Mouse (Mus musculus): Measurements from ENCODE around the gene Suco. TPM values are rescaled to one million over a fixed set of nuclear protein-coding genes. Genes with fewer than 3 reads are reported as not detected.
A peak's percentile ranks its signal among the peaks of the same experiment; 100 is the strongest.

Gene Suco
- polyA plus RNA-seq, 1 experiment from 2014 or later = 32.6 TPM

DNA sequence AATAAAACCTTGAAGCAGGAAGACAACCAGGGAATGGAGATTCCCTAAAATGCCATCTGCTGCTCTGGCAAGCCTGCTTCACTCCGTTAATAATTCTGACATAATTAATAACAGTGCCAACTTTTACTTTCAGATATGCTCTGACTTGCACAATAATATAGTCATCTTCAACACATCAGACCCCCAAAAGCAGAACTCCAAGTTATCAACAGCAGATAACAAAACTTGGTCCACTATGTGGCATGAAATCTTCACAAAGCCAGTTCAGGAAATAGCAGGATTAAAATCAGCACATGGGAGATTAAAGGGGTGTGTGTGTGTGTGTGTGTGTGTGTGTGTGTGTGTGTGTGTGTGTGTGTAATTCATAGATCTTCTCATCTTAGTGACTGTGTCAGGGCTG, 9.3 kb upstream of the Suco start:
- Histone ChIP-seq H3K27ac (replicated peaks) (no peak overlapping the region), H3K4me3 (no peak overlapping the region), H3K4me2 (replicated peaks) (no peak overlapping the region), H3K4me1 (no peaks in the 10 kb centered on the region), H3K36me3 (no peaks in the 10 kb centered on the region), H3K9me3 (no peaks in the 10 kb centered on the region), H3K27me3 (no peaks in the 10 kb centered on the region), H3K9ac (replicated peaks) (no peak overlapping the region)
- WGBS = 69% methylated on average over 1 of the region's 1 CpGs
- ATAC-seq (replicated peaks) = no peak

DNA sequence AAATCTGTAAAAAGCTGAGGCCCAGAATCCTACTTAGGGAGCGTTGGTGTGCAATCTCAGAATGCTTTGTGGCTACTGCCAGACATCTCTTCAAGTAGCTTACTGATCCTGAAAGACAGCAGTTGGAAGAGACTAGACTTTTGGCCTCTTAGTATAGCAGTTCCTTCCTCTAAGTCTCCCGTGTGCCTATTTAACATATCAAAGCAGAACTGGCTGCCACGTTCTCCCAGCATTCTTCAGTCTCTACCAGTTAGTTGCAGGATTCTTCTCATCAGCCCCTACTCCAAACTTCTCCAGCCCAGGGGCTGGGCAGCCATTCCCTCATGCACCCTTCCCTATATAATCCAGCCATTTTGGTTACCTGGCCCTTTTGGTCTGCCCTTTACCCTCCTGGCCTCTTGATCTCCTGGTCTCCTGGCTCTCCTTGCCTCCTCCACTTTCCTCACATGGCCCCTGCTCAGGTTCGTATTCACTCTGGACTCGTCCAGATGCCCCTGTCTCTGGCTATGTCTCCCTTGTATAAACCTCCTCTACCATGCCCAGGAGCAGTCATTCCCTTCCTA, 1.2 kb upstream of the Suco start:
- no peaks in the 10 kb centered on the region for H3K27me3 ChIP-seq
- ATAC-seq (replicated peaks) = no peak
- no peaks in the 10 kb centered on the region for H3K9me3 ChIP-seq
- H3K9ac ChIP-seq (replicated peaks) = peak overlapping the region; percentile 30
- H3K4me3 ChIP-seq = peak overlapping the region; percentile 89
- peaks cover 28% of the 10 kb centered on the region for H3K4me1 ChIP-seq
- H3K36me3 ChIP-seq = no peaks in the 10 kb centered on the region
- WGBS = 17% methylated on average over 5 of the region's 5 CpGs
- peak overlapping the region; percentile 56 for H3K27ac ChIP-seq (replicated peaks)
- H3K4me2 ChIP-seq (replicated peaks) = peak overlapping the region; percentile 51

DNA sequence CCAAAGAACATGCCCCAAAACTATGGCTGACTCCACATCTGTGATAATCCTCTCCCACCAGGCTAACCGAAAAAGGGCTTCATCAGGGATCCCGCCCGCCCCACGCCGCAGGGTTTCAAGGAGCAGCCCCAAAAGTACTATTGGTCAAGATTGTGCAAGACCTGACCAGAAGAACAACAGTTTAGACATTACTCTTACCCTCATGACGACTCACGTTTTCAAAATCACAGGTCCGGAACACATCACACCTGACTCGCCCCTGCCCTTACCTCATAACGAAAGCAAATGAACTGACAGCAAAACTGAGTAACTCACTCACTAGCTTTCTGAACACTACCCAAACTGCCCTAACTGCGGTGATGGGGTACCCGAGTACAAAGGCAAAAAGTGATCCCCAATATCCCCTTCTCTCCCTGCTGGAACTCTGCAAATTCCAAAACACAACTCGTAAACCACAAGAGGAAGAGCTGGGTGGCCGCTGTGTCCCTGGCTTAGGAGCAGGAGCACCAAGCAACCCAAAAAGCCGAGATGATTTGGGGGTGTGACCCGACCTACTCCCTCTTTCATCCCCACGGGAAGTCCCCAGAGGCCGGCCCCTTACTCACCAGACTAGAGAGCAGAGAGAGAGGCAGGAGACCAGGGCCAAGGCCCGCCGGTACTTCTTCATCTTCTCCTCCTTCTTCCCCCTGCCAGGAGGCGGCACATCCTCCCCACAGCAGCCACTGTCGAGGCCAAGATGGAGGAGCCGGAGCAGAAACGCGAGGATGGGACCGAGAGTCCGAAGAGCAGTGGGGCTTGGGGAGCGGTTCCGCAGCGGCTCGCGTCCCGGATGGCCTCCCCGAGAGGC, 553 bp downstream of the Suco start:
- Histone ChIP-seq H3K27me3 (no peaks in the 10 kb centered on the region), H3K4me3 (peak overlapping the region; percentile 89), H3K9ac (replicated peaks) (peak overlapping the region; percentile 84), H3K36me3 (no peaks in the 10 kb centered on the region), H3K9me3 (no peaks in the 10 kb centered on the region), H3K4me2 (replicated peaks) (peak overlapping the region; percentile 76), H3K4me1 (peaks cover 28% of the 10 kb centered on the region), H3K27ac (replicated peaks) (peak overlapping the region; percentile 98)
- peak; percentile 63 for ATAC-seq (replicated peaks)
- 1% methylated on average over 34 of the region's 34 CpGs for WGBS

DNA sequence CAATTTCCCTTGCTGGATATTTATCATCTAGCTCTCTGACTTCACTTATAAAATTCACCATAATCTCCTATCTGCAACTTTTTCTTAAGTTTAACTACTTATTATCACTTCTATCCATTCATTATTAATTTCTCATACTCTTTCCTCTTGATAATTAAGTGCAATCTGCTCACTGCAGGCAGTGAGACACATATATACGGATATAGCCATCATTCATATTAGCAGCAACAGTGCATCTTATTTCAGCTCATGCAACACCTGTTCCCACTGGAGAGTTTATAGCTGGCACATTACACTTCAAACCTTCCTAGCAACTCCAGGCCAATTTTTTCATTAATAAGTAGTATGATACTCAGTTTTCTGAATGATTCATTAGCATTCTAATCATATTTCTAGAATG, 7.1 kb downstream of the Suco start:
- peaks cover 8% of the 10 kb centered on the region for H3K4me1 ChIP-seq
- H3K27me3 ChIP-seq = no peaks in the 10 kb centered on the region
- 70% methylated on average over 1 of the region's 1 CpGs for WGBS
- H3K4me2 ChIP-seq (replicated peaks) = no peak overlapping the region
- H3K36me3 ChIP-seq = no peaks in the 10 kb centered on the region
- no peak overlapping the region for H3K9ac ChIP-seq (replicated peaks)
- no peaks in the 10 kb centered on the region for H3K9me3 ChIP-seq
- H3K4me3 ChIP-seq = no peak overlapping the region
- ATAC-seq (replicated peaks) = no peak
- no peak overlapping the region for H3K27ac ChIP-seq (replicated peaks)

DNA sequence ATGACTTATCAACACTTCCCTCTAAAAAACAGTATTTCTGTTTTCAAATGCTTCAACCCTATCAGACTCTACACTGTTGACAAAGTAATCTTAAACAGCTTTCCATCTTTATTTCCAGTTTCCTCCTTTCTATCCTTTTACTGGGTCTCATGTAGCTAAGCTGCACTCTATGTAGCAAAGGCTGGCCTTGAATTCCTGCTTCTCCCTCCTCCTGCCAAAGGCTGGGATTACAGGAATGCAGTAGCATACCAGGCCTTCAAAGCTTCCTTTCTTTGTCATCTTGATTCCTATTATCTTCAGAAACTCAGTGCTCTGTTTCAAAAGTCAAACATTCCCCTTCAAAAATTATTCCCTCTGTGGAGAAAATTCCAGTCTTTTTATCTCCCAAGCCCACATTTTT, 8.1 kb downstream of the Suco start:
- no peaks in the 10 kb centered on the region for H3K36me3 ChIP-seq
- no peaks in the 10 kb centered on the region for H3K4me1 ChIP-seq
- no peak for ATAC-seq (replicated peaks)
- no peaks in the 10 kb centered on the region for H3K9me3 ChIP-seq
- H3K27me3 ChIP-seq = no peaks in the 10 kb centered on the region
- H3K4me2 ChIP-seq (replicated peaks) = no peak overlapping the region
- H3K9ac ChIP-seq (replicated peaks) = no peak overlapping the region
- no peak overlapping the region for H3K4me3 ChIP-seq
- H3K27ac ChIP-seq (replicated peaks) = no peak overlapping the region

DNA sequence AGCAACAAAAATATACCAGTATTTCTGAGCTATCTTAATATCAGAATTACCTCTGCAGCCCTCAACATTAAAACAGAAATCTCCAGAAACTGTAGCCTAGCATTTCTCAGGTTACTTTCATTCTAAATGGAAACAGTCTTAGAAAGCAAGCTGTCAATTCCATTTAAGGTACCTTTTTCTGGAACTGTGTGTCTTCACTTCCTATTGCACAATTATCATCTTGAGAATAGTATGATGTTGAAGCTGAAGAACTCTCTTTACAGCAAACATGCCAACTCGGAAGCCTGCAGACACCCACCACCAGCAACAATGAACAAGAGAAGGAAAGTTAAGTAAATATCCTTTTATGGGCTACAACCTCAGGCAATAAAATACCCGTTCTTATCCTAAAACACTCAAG, 12.7 kb downstream of the Suco start:
- no peak overlapping the region for H3K27ac ChIP-seq (replicated peaks)
- H3K4me2 ChIP-seq (replicated peaks) = no peak overlapping the region
- H3K36me3 ChIP-seq = no peaks in the 10 kb centered on the region
- no peak overlapping the region for H3K4me3 ChIP-seq
- no peak overlapping the region for H3K9ac ChIP-seq (replicated peaks)
- ATAC-seq (replicated peaks) = no peak
- no peaks in the 10 kb centered on the region for H3K9me3 ChIP-seq
- no peaks in the 10 kb centered on the region for H3K4me1 ChIP-seq
- H3K27me3 ChIP-seq = no peaks in the 10 kb centered on the region
- 79% methylated on average over 2 of the region's 2 CpGs for WGBS

DNA sequence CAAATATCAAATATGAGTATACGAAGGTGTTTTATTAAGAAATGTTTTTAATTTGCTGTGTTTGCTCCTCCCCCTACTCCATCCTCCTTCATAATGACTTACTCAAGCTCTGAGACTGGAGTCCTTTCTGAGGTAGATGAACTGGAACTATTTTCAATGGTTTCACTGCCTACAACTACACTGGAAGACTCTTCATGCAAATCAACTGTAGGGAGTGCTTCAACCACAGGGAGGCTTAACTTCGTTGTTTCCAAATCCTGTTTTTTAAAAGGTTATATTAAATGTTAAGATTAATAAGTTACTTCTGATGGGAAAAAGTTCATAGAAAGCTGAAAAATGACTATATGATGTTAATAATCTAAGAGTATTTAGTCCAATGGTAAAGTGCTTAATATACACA, 17.2 kb downstream of the Suco start:
- Histone ChIP-seq H3K4me2 (replicated peaks) (no peak overlapping the region), H3K36me3 (peaks cover 15% of the 10 kb centered on the region), H3K4me1 (no peaks in the 10 kb centered on the region), H3K27me3 (no peaks in the 10 kb centered on the region), H3K4me3 (no peak overlapping the region), H3K9ac (replicated peaks) (no peak overlapping the region), H3K9me3 (no peaks in the 10 kb centered on the region), H3K27ac (replicated peaks) (no peak overlapping the region)
- ATAC-seq (replicated peaks) = no peak
- WGBS = 91% methylated on average over 2 of the region's 2 CpGs

DNA sequence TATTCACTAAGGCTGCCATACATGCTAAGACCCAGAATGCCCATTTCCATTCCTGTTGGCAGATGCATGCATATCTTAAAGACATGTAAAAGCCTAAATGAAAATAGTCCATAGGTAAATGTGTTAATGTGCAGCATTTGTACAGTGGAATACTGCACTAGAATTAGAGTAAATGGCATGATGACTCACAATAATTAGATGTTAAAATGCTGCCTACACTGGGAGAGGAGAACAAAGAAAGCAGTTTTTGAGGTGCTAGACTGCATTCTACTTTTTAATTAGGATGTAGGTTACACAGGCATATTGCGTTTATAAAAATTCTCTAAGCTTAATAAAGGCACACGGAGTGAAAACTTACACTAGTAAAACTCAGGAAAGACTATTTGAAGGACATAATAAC, 49.8 kb downstream of the Suco start:
- H3K36me3 ChIP-seq = peaks cover 20% of the 10 kb centered on the region
- H3K4me1 ChIP-seq = peaks cover 3% of the 10 kb centered on the region
- H3K27ac ChIP-seq (replicated peaks) = peak overlapping the region; percentile 52
- H3K27me3 ChIP-seq = no peaks in the 10 kb centered on the region
- no peaks in the 10 kb centered on the region for H3K9me3 ChIP-seq
- no peak overlapping the region for H3K9ac ChIP-seq (replicated peaks)
- 53% methylated on average over 2 of the region's 2 CpGs for WGBS
- H3K4me2 ChIP-seq (replicated peaks) = no peak overlapping the region
- ATAC-seq (replicated peaks) = peak; percentile 71
- no peak overlapping the region for H3K4me3 ChIP-seq

DNA sequence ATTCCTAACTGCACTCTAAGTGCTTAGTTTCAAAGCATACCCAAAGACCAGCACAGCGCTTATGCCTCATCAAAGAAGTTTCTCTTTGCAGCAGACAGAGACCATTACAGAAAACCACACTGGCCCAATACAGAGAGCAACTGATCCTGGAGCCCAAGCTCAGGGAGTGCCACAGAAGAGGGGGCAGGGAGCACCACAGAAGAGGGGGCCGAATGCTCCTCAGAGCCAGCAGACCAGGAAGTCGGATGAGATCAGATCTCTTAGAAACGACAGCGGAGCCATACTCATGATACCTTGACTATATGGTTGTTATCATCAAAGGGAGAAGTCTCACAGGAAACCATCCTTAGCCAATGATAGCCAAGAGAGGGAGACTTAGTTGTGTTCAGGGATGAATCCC, 67.1 kb downstream of the Suco start:
- Histone ChIP-seq H3K36me3 (no peaks in the 10 kb centered on the region; the same call in 1 of the 2 replicates), H3K27me3 (no peaks in the 10 kb centered on the region), H3K4me2 (replicated peaks) (no peak overlapping the region), H3K4me1 (no peaks in the 10 kb centered on the region), H3K4me3 (no peak overlapping the region), H3K27ac (replicated peaks) (no peak overlapping the region), H3K9ac (replicated peaks) (no peak overlapping the region), H3K9me3 (no peaks in the 10 kb centered on the region)
- WGBS = 89% methylated on average over 5 of the region's 5 CpGs
- ATAC-seq (replicated peaks) = no peak

DNA sequence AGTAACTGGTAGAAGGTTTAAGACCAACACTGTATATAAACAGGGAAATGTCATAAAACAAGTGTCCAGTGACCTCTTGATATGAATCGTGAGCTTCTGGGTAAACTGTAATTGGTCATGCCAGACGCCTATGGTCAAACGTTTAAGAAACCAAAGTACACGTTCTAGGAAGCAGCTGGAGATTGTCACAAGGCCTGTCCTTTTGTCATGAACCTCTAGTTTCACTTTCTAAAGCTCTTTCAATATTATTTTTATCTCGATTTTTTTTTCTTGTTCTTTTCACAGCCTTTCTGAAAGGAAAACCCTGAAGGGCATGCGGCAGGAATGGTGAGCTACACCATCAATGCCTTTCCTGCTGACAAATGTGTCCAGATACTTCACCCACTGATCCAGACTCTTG, 67.5 kb downstream of the Suco start:
- 80% methylated on average over 6 of the region's 6 CpGs for WGBS
- Histone ChIP-seq H3K4me2 (replicated peaks) (no peak overlapping the region), H3K4me1 (no peaks in the 10 kb centered on the region), H3K9me3 (no peaks in the 10 kb centered on the region), H3K36me3 (no peaks in the 10 kb centered on the region; the same call in 1 of the 2 replicates), H3K27ac (replicated peaks) (no peak overlapping the region), H3K4me3 (no peak overlapping the region), H3K9ac (replicated peaks) (no peak overlapping the region), H3K27me3 (no peaks in the 10 kb centered on the region)
- ATAC-seq (replicated peaks) = no peak

DNA sequence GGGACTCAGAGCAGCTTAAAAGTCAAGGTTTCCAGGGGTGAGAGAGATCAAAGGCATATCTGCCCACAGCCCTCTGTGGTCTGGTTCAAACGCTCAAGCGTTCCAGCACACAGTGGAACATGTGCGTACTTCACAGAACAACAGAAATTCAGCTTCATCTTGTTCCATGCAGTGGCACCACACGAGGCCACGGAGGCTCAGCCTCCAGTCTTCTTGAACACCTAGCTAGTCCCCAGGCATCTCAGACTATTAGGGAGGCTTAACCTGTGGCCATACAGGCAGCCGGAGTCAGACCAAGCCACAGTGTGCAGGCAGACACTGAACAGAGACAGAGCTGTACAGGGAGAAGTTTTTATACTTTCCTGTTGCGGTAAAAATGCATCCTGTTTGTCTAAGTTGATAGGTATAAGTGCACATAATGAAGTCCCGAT, 71.9 kb downstream of the Suco start:
- H3K27ac ChIP-seq (replicated peaks) = no peak overlapping the region
- no peaks in the 10 kb centered on the region for H3K36me3 ChIP-seq
- H3K9me3 ChIP-seq = no peaks in the 10 kb centered on the region
- H3K9ac ChIP-seq (replicated peaks) = no peak overlapping the region
- no peak overlapping the region for H3K4me2 ChIP-seq (replicated peaks)
- no peak overlapping the region for H3K4me3 ChIP-seq
- no peak for ATAC-seq (replicated peaks)
- no peaks in the 10 kb centered on the region for H3K27me3 ChIP-seq
- 89% methylated on average over 8 of the region's 8 CpGs for WGBS
- no peaks in the 10 kb centered on the region for H3K4me1 ChIP-seq

DNA sequence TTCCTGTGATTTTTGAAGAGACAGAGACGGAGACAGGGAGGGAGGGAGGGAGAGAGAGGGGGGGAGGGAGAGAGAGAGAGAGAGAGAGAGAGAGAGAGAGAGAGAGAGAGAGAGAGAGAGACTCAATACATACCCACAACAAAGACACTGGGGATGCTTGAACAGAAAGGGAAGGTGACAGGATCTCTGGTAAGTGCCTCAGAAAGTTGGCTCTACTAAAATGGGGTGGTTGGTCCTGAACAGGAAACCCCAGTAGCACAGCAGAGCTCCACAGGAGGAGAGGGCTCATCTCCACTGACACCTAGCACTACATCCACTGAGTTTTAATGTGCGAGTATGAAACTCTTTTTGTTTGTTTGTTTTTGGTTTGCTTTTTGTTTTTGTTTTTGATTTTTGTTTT, 75.2 kb downstream of the Suco start:
- Histone ChIP-seq H3K9ac (replicated peaks) (no peak overlapping the region), H3K4me1 (no peaks in the 10 kb centered on the region), H3K4me2 (replicated peaks) (no peak overlapping the region), H3K4me3 (no peak overlapping the region), H3K27me3 (no peaks in the 10 kb centered on the region), H3K9me3 (no peaks in the 10 kb centered on the region), H3K36me3 (no peaks in the 10 kb centered on the region), H3K27ac (replicated peaks) (no peak overlapping the region)
- 85% methylated on average over 2 of the region's 2 CpGs for WGBS
- ATAC-seq (replicated peaks) = no peak

DNA sequence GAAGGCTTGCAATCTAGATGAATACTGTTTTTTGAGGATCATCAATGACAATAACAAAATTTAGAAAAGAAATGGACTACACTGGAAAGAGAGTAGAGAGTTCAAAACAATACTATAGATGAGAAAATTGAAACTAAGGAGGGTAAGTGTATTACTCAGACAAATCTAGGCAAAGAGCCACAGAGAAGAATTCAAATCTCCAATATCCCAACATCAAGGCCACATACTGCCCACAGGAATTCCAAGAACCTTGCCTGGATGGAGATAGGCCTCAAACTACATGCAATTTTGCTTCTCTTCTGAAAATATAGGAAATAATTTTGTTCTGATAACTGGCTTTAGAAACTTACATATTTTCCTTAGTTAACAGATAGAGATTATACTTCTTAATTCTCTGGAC, 76.2 kb downstream of the Suco start:
- no peaks in the 10 kb centered on the region for H3K36me3 ChIP-seq

More for the DNA sequence above, 76.2 kb downstream of the Suco start:
- ATAC-seq (replicated peaks) = no peak
- H3K4me3 ChIP-seq = no peak overlapping the region
- no peaks in the 10 kb centered on the region for H3K9me3 ChIP-seq
- H3K4me2 ChIP-seq (replicated peaks) = no peak overlapping the region
- H3K27ac ChIP-seq (replicated peaks) = no peak overlapping the region
- no peaks in the 10 kb centered on the region for H3K4me1 ChIP-seq
- no peaks in the 10 kb centered on the region for H3K27me3 ChIP-seq
- H3K9ac ChIP-seq (replicated peaks) = no peak overlapping the region
